Mouse (Mus musculus) kidney, postnatal 4 days (tissue): ENCODE measurements around the gene Mydgf.

ENCODE experiments used
- DNase-seq, 2 experiments: peaks; one replicate each; pipeline ENCODE4 v3.0.0; 2021; ENCODE audit warnings: mixed read lengths in 2 of 2

Gene Mydgf

DNA sequence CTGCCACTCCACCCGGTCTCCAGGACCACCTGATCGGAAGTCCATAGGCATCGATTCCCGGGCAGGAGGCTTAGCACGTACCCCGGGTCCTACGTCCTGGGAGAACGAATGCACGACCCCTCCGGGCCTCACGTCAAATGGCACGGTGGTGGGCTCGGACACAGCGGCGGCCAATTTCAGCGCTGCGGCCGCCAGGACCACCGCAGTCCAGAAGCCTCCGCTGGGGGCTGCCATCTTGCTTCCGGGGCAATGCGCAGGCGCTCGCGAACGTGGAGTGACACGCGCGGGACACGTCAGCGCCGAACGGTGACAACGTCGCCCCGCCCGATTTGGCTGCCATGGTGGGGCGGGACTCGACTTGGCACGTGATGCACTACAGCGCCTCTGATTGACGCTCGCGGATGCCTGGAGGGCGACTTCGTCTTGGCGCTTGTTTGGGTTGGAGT lies at the start of gene Mydgf:
Gene Mydgf, minus strand, starts transcription at position 263 of the 446 bp plus-strand sequence.
- peak; percentile 97 to 98 for DNase-seq

DNA sequence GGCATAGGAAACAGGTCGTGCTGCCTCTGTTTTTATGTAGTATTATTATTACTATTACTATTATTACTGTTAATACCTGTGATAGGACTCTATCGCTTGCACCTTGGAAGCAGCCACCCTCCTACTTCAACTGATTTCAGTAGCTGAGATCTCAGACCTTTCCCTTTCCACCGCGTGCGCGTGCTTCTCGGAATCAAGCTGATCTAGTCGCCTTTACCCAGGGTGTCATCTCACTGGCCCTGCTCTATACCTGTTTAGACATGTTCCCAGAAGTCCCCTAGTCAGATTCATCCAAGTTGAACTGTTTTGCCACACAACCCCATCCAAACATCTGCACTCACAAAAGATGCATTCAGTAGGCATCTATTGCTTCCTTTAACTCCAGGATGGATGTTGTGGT lies 49.7 kb upstream of the Mydgf start:
- DNase-seq: no peak

DNA sequence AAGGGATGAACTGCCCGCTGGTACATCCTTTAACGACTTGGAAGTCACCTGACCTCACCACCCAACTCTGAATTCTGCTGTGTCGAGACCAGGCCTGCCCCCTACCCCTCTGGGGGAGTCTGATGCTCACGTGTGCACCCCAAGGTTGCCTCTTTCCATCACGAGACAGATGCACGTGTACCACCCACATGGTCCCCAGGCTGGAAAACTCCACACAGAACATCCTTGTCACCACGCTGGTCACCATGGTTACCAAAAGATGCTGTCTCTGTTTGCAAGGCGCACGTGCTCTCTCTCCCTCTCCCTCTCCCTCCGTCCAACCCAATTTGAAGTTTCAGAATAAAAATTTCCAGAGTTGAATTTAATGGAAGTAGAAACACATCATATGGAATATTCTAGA lies 46.2 kb upstream of the Mydgf start:
- no peak for DNase-seq

DNA sequence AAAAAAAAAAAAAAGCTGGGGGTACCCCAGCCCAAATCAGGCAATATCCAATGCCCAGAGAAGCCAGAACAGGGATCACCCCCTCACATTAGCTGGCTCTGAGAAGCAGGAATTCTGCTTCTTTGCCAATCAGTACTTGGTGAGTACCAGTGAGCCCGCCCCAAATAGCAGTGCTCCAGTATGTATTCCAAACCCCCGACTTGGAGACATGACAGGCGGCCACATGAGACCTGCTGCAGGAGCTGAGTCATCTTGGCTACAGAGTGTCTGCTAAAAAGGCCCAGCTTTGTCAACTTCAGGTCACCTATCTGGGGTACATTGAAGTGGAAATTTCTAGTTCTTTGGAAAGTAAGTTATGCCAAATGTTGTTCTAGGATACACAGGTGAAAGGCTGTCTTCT lies 42.8 kb upstream of the Mydgf start:
- no peak for DNase-seq

DNA sequence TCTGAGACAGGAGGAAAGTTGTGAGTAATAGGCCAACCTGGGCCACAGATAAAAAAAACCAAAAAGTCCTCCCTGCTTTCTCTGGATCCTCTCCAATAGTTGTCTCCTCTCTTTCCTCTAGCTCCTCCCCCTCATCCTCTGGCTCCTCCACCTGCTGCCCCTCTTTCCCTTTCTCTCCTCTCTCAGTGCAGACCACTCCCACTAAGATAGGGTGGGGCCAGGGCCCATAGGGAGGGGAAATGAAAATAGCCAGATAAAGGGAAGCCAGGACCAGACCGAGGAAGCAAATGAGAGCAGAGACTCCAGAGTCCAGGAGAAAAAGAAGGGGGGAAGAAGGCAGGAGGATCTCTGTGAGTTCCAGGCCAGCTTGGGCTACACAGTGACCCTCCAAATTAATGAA lies 41.2 kb upstream of the Mydgf start:
- DNase-seq: no peak

DNA sequence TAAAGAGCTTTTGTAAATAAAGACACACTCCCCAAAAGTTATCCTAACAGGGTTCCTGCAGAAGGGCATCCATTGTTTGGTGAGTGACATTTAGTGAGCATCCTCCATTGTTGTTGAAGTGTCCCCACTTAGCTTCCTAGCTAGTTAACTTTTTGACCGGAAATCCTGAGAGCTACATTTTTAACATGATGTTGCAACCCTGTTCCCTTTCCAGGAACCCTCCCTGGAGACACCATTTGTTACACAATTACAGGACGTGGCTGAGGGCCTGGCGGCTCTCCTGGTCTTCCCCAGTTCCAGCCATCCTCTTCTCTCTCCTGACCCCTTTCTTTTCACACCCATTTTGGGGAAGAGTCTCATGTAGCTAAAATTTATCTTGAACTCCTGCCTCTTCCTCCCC lies 36.1 kb upstream of the Mydgf start:
- DNase-seq: peak in 1 of 2 experiments; percentile 30

DNA sequence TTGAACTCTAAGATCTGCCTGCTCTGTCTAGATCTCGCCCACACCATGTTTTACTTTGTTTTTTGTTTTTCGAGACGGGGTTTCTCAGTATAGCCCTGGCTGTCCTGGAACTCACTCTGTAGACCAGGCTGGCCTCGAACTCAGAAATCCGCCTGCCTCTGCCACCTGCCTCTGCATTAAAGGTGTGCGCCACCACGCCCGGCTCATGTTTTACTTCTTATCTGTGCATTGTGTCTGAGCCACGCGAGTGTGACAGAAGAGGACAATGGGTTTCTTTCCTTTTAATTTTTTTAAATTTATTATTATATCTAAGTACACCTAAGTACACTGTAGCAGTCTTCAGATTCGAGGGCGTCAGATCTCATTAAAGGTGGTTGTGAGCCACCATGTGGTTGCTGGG lies 35.5 kb upstream of the Mydgf start:
- DNase-seq: no peak

DNA sequence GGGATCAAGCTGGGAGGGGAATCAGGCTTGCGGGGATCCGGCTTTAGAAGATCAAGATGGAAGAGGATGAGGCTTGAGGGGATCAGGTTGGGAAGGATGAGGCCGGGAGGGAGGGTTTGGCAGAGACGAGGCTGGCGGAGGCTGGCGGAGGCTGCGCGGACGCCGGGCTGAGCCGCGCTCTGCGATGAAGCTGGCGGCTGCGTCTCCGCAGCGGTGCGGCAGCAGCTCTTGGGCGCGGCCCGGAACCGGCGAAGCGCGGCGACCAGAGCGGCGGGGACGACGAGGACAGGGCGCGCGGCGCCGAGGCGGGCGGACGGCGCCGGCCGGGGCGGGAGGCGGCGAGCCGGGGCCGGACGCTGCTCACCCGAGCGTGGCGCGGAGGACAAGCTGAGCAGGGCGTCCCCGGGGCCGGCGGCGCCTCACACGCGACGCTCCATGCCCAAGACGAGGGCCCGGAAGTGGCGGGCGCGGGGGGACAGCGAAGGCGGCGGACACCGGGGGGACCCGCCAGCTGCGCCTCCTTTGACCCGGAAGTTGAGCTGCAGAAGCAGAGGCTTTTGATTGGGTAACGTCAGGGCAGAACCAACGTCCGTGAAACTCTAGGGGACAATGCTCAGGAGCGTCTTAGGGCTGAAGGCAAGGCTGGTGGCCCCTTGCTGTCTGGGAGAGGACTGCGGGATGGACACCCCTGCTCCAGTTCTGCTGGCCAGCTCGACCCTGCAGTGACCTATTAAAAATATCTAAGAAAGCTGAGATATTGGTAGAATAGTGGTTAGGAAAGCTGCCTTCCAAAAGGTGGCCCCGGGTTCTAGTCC lies 34.9 kb upstream of the Mydgf start, which contains the start of gene Dpp9:
Gene Dpp9, minus strand, starts transcription at position 529 of the 815 bp plus-strand sequence.
- DNase-seq: peak; percentile 87 to 94

DNA sequence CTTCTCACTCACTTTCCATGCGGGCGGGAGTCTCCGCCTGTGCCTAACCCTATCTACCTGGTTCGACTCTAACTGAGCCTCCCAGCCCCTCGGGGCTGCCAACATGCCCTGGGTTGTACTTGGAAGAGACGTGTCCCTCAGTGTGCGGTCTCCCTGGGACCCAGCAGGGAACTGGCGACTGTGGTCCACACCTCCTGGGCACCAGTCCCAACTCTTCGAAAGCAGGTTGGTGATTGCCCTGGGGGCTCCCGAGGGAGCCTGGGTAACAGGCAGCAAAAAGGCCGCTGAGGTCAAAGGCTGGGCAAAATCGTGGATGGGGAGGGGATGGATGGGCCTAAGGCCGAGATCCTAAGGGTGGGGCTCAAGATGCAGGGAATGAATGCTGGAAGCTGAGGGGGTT lies 34.0 kb upstream of the Mydgf start:
- no peak for DNase-seq

DNA sequence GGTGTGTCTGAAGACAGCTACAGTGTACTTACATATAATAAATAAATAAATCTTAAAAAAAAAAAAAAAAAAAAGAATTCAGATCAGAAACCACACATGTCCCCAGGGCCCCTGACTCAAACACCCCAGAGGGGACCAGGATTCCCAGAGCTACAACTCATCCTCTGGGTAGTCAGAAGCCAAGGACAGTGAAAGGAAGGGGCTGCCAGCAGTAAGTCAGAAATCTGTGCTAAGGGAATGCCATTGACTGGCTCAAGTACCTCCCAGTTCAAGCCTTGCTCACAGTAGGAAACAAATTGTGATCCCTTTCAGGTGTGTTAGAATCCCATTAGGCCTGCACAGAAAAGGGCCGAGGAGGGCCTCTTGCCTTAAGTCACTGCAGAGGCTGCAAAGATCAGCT lies 30.5 kb upstream of the Mydgf start:
- DNase-seq: no peak

DNA sequence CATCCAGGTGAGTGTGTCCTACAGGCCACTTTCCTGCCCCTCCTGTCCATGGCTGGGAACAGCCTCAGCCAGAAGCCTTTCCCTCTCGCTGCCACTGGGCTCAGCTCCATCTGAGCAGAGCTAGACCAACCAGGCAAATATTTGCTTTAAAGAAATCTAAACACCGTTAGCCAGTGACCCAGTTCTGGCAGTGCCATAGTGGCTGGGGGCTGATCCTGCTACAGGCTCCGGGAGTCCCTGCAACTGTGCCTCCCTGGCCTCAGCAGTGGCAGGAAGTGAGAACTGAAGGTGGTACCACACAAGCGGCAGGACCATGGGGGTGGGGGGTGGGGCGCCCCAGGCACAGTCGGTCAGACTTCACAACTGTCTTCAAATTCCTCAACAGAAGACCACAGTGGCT lies 29.0 kb upstream of the Mydgf start:
- peak in 1 of 2 experiments; percentile 11 for DNase-seq

DNA sequence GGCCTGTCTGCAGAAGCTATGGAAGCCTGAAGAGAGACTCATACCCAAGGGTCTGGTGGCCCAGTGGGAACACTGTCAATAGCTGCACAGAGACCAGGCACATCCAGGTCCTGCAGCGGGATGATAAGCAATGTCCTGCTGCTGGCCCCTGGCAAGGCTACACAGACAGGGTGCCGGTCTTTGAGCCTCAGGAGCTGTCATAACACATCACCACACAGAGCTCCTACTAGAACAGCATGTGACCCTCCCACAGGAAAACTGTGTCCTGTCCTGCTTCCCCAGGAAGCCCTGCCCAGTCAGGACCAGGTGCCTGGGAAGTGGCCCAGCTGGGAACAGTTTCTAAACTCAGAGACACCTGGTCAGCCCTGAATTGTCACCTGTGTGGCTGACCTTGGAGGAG lies 27.4 kb upstream of the Mydgf start:
- peak in 1 of 2 experiments; percentile 21 for DNase-seq

DNA sequence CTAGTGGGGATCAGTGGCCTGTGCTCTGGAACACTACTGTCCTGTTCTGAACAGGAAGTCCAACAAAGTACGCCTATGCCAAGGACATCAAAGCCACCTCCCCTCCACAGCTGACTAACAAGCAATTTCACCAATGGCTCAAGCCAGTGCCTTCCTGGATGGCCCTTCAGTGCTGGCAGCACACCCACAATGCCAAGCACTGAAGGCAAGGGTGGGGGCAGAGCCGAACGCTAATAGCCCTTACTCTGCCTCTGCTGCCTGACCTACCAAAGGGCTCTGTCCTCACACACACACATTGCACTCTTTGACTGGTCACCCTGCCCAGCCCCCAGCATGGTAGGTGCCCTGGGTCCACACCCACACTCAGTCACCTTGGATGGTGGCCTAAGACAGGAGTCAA lies 25.1 kb upstream of the Mydgf start:
- no peak for DNase-seq

DNA sequence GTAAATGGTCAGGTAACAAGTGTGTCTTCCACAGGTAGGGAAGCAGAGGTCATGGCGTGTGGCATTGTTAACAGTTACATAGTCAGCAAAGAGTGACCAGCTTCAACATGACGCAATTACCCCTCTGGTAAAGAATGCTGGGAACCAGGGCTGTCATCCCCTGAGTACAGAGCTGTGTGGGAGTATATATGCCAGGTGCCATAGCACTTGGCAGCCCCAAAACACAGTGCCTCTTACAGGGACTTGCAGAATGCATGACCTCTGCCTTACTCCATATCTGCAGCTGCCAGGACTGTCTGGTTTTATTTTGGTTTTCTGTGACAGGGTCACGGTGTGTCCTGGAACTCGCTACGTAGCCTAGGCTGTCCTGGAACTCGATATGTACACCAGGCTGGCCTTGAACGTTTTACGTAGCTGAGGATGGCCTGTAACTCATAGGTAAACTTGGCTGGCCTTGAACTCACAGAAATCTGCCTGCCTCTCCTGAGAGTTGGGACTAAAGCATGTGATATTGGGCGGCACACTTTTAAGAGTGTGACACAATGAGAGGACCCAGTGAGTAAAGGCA lies 24.3 kb upstream of the Mydgf start:
- no peak for DNase-seq

DNA sequence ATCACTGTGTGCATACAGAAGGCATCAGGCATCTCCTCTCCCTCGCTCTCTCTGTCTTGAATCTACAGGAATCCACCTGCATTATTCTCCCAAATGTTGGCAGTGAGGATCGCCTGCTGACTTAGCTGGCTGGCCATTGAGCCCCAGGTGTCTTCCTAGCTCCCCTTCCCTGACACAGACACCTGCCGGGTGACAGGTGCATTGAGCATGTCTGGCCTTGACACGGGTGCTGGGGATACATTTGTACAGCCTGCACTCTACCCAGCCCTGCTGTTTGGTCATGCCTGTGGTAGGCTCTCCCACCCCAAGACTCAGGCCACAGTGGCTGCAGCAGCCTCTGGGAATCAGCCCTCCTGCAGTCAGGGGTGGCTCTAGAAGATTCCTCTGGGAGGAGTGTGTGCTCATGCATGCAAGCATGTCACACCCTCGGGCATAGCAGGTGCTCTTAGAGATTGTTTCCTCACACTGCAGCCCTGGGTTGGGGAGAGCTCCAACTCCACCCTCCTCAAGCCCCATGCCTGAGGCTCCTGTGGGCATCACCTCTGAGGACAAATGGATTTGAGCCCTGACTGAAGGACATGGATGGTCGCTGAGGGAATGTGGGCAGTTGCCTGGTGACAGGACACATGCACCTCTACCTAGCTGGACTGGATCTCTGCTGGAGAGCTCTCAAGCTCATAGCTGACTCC lies 23.4 kb upstream of the Mydgf start:
- DNase-seq: no peak

DNA sequence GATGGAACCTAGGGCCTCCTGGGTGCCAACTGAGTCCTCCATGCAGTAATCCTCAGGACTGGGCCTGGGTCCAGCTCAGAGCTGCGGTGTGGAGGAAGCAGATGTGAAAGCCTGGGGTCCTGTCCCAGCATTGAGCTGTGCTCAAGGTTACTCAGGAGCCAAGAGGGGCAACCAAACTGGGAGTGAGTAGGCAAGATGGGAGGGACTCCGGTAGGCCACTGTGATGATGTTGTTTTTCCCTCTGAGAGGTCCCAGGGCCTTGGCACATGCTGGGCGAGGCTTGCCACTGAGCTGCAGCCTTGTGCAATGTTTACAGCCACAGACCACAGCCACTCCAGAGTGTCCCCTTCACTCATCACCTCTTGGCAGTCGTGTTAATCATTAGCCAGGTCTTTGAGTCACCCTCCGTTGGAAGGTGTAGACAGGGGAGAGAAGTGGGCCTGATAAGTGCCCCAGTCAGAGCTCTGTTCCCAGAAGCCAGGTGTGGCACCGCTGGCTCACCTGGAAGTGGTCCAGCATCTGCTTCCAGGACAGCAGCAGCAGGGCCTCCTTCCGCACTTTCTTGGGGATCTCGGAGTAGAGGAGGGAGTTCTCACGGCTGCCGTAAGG lies 22.7 kb upstream of the Mydgf start:
- DNase-seq: no peak

DNA sequence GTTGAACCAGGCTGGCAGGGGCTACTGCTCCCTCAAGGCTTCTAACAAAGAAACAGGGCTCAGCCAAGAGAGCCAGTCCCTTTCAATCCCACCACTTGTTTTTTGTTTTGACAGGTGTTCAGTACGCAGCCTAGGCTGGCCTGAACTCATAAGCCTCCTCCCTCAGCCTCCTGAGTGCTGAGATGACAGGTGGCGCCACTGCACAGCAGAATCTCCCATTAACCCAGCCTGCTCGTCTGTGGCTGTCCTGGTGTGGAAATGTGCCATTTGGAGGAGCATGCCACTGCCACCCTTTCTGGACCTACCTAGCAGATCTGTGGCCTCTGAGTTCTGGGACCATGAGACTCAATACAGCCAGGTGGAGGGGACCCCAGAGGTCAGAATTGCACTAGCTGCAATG lies 20.0 kb upstream of the Mydgf start:
- peak in 1 of 2 experiments; percentile 31 for DNase-seq

DNA sequence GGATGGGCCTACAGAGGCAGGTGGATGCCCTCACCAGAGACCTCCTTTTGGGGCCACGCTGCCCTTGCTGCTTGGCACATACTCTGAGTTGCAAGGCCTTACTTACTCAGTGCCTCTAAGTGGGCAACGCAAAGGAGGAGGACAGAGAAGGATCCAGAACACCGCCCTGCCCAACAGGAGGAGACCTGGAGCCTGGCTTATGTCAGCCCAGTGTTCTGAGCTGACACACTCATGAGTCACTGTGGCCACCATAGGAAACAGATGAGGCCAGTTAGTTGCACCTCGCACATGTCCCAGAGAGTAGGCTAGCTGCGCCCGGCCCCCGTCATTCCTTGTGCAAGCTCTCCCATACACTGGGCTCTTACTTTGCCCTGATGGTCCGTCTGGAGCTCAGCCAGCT lies 18.8 kb upstream of the Mydgf start:
- no peak for DNase-seq

DNA sequence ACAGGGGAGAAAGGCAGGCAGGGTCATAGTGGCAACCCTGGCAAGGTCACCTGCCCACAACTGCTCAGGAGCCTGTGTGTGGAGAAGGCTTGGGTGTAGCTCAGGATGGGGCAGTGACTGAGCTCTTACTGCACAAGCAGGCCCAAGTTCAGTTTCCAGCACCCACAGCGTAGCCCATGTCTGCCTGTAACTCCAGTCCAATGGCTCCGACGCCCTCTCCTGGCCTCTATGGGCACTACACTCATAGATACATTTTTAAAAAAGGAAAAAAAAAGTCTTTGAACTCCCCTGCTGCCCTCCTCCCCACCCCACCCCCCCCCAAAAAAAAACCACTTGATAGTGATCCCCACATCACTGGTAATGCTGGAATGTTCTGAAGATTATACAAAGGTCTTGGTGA lies 17.9 kb upstream of the Mydgf start:
- no peak for DNase-seq

DNA sequence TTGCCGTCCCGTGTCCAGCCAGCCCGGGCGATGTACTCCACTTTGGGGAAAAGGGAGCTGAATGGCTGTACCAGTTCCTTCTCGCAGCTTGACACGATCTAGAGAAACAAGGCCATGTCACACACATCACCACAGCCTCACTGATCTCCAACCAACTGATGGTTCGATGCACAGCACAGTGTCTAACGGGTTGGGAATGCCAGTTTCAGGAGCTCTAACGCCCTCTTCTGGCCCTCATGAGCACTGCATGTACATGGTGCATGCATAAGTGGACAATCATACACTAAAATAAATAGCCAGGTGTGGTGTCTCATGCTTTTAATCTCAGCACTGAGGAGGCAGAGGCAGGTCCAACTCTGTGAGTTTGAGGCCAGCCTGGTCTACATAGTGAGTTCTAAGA lies 16.9 kb upstream of the Mydgf start:
- DNase-seq: no peak

DNA sequence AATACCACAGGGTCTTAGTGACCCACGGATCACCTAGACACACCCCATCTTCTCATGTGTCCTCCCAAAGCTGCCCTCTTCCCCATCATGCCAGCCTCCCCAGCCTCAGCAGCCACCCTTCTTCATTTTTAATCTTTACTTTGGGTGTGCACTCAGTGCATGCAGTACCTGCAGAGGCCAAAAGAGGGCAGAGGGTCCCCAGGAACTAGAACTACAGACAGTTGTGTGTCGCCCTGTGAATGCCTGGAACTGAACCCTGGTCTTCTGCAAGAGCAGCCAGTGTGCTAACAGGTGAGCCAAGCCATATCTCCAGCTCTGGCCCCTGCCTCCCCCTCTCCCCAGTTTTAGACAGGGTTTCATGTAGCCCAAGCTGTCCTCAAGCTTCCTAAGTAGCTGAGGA lies 13.1 kb upstream of the Mydgf start:
- peak; percentile 31 to 36 for DNase-seq

DNA sequence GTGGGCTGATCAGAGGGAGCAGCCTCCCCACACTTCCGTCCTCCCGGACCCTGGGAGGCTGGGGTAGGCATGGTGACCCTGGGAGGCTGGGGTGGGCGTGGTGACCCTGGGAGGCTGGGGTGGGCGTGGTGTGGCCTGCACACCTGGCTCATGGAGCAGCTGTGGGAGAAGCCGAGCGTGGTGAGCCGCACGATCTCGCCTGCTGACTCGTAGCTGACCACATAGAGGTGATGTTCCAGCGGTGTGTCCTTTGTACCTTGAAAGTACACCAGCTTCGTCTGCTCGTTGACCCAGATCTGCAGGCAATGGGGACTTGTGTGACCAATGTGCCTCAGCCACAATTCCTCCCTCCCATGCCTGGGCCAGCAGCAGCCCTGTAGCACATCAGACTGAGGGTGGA lies 11.0 kb upstream of the Mydgf start:
- peak; percentile 23 to 42 for DNase-seq

DNA sequence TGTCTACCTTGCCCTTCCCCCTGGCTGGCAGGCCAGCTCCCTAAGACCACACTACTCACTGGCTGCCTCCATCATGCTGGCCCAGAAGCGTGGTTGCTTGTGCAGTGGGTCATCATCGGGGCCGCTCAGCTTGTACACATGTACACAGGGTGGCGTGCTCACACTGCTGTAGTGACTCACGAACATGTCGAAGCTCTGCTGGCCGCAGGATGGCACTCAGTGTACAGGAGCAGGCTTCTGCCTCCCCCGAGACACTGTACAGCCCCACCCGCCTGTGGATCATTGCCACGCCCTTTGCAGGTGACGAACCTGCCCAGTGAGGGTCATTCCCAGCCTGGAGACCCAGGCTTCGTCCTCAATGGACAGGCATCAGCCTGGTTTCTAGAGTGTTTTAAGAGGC lies 10.6 kb upstream of the Mydgf start:
- no peak for DNase-seq

DNA sequence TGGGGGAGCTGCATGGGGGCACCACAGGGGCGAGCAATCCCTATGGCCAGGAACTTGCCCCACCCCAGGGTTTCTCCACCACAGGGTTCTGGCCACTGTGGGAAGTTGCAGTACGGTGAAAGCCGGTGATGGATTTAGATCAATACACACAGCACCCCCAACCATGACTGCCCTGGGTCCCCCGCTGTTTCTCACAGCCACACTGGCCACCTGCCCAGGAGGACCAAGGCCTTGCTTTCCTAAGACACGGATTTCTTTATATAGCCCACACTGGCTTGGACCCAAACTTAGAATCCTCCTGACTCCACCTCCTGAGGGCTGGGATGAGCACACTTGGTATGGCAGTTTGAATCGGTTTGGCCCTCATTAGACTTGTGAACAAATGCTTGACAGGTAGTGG lies 7.5 kb upstream of the Mydgf start:
- no peak for DNase-seq
